Mouse (Mus musculus) MEL (cell line): ENCODE results near the gene Acot4. TPM values are rescaled to one million over a fixed set of nuclear protein-coding genes. Genes with fewer than 3 reads are reported as not detected.
A peak's percentile ranks its signal among the peaks of the same experiment; 100 is the strongest.

Experiments
- DNase-seq: peaks from one replicate; pipeline ENCODE4 v3.0.0; 2011; ENCODE audit warnings: low read depth, low spot score
- H3K27ac ChIP-seq: 2 replicates; pipeline ENCODE4 v1.5.1; 2012; ENCODE audit warnings: low read depth, mild to moderate bottlenecking, control low read depth, low read length, moderate library complexity; ENCODE audit not compliant: control insufficient read depth
- H3K27me3 ChIP-seq, 2 experiments: fragments of 150-350 bp in 1 of 2; sonication (generic) in 1 of 2; 2 replicates each; pipeline ENCODE4 v1.6.1; 2012; ENCODE audit warnings: low read length in 2 of 2, mild to moderate bottlenecking in 2 of 2, improper control_type of control experiment in 1 of 2, moderate library complexity in 1 of 2; ENCODE audit not compliant: insufficient read depth in 2 of 2, control insufficient read depth in 1 of 2
- H3K36me3 ChIP-seq, 2 experiments: 2 replicates each; pipeline ENCODE4 v1.6.1; 2012 to 2014; ENCODE audit warnings: low read length in 2 of 2, improper control_type of control experiment in 1 of 2, inconsistent platforms in 1 of 2, mild to moderate bottlenecking in 1 of 2; ENCODE audit not compliant: insufficient read depth in 2 of 2, control insufficient read depth in 1 of 2
- H3K4me1 ChIP-seq, 2 experiments: fragments of 150-350 bp in 1 of 2; sonication (generic) in 1 of 2; 2 replicates each; pipeline ENCODE4 v1.6.1; 2012; ENCODE audit warnings: low read length in 2 of 2, improper control_type of control experiment in 1 of 2, mild to moderate bottlenecking in 1 of 2; ENCODE audit not compliant: insufficient read depth in 2 of 2, control insufficient read depth in 1 of 2
- H3K4me3 ChIP-seq, 2 experiments: fragments of 150-350 bp in 1 of 2; sonication (generic) in 1 of 2; 2 replicates each; pipeline ENCODE4 v1.5.1; 2012; ENCODE audit warnings: low read depth in 2 of 2, low read length in 2 of 2, mild to moderate bottlenecking in 2 of 2, moderate library complexity in 2 of 2, control low read depth in 1 of 2, improper control_type of control experiment in 1 of 2; ENCODE audit not compliant: control insufficient read depth in 1 of 2, insufficient read depth in 1 of 2
- H3K79me2 ChIP-seq: 2 replicates; pipeline ENCODE4 v1.6.1; 2012; ENCODE audit warnings: mild to moderate bottlenecking, low read length, moderate library complexity; ENCODE audit not compliant: control insufficient read depth, poor library complexity, insufficient read depth
- H3K9ac ChIP-seq: 2 replicates; pipeline ENCODE4 v1.6.1; 2012; ENCODE audit warnings: low read depth, mild to moderate bottlenecking, control low read depth, low read length, moderate library complexity; ENCODE audit not compliant: control insufficient read depth, poor library complexity, severe bottlenecking
- H3K9me3 ChIP-seq: fragments of 150-350 bp; sonication (generic); replicated peaks from 2 replicates; pipeline ENCODE4 v1.6.1; 2012; ENCODE audit warnings: mild to moderate bottlenecking, low read length, improper control_type of control experiment, moderate library complexity; ENCODE audit not compliant: insufficient read depth
- BHLHE40 ChIP-seq: IDR thresholded peaks from 2 replicates; pipeline ENCODE4 v1.6.1; 2012; ENCODE audit warnings: low read depth, mild to moderate bottlenecking, inconsistent platforms, low read length, improper control_type of control experiment, borderline replicate concordance
- CHD1 ChIP-seq: IDR thresholded peaks from 2 replicates; pipeline ENCODE4 v1.6.1; 2012; ENCODE audit warnings: low read depth, mild to moderate bottlenecking, inconsistent platforms, low read length, improper control_type of control experiment
- CTCF ChIP-seq, 3 experiments: IDR thresholded peaks in 2 of 3; conservative IDR thresholded peaks in 1 of 3; 2 replicates each; pipeline ENCODE4 v1.5.1; 2011 to 2012; ENCODE audit warnings: low read length in 3 of 3, low read depth in 2 of 3, mild to moderate bottlenecking in 2 of 3, improper control_type of control experiment in 1 of 3, inconsistent platforms in 1 of 3, mixed read lengths in 1 of 3, moderate library complexity in 1 of 3; ENCODE audit not compliant: control insufficient read depth in 1 of 3, insufficient read depth in 1 of 3, poor library complexity in 1 of 3, severe bottlenecking in 1 of 3
- EP300 ChIP-seq, 2 experiments: IDR thresholded peaks; 2 replicates each; pipeline ENCODE4 v1.6.1; 2011; ENCODE audit warnings: improper control_type of control experiment in 2 of 2, low read length in 2 of 2, low read depth in 1 of 2, mild to moderate bottlenecking in 1 of 2
- GABPA ChIP-seq: IDR thresholded peaks from 2 replicates; pipeline ENCODE4 v1.6.1; 2012; ENCODE audit warnings: low read depth, mild to moderate bottlenecking, inconsistent platforms, low read length, improper control_type of control experiment, moderate library complexity
- GATA1 ChIP-seq: IDR thresholded peaks from 2 replicates; pipeline ENCODE4 v1.6.1; 2011; ENCODE audit warnings: low read depth, low read length, improper control_type of control experiment
- JUND ChIP-seq: IDR thresholded peaks from 2 replicates; pipeline ENCODE4 v1.6.1; 2011; ENCODE audit warnings: low read depth, mild to moderate bottlenecking, improper control_type of control experiment, low read length
- MAFK ChIP-seq: IDR thresholded peaks from 2 replicates; pipeline ENCODE4 v1.6.1; 2011; ENCODE audit warnings: low read depth, mild to moderate bottlenecking, low read length, improper control_type of control experiment, borderline replicate concordance
- MAX ChIP-seq: IDR thresholded peaks from 2 replicates; pipeline ENCODE4 v1.6.1; 2011; ENCODE audit warnings: low read length, improper control_type of control experiment
- MEF2A ChIP-seq: IDR thresholded peaks from 2 replicates; pipeline ENCODE4 v1.6.1; 2014; ENCODE audit warnings: low read depth, mild to moderate bottlenecking, inconsistent platforms, low read length, improper control_type of control experiment; ENCODE audit not compliant: poor library complexity, insufficient replicate concordance, severe bottlenecking; ENCODE audit errors: extremely low read depth
- MXI1 ChIP-seq: IDR thresholded peaks from 2 replicates; pipeline ENCODE4 v1.6.1; 2011; ENCODE audit warnings: mild to moderate bottlenecking, low read depth, low read length, improper control_type of control experiment
- MYB ChIP-seq: IDR thresholded peaks from 2 replicates; pipeline ENCODE4 v1.6.1; 2011; ENCODE audit warnings: mild to moderate bottlenecking, low read depth, low read length, improper control_type of control experiment
- NRF1 ChIP-seq: IDR thresholded peaks from 2 replicates; pipeline ENCODE4 v1.6.1; 2014; ENCODE audit warnings: low read depth, mild to moderate bottlenecking, inconsistent platforms, low read length, improper control_type of control experiment, moderate library complexity; ENCODE audit not compliant: poor library complexity, insufficient read depth, severe bottlenecking
- POLR2A ChIP-seq, 2 experiments: IDR thresholded peaks; 2 replicates each; pipeline ENCODE4 v1.6.1; 2011 to 2012; ENCODE audit warnings: low read length in 2 of 2, mild to moderate bottlenecking in 2 of 2, control low read depth in 1 of 2, improper control_type of control experiment in 1 of 2, low read depth in 1 of 2, moderate library complexity in 1 of 2; ENCODE audit not compliant: control insufficient read depth in 1 of 2, insufficient read depth in 1 of 2, poor library complexity in 1 of 2
- POLR2AphosphoS2 ChIP-seq: IDR thresholded peaks from 2 replicates; pipeline ENCODE4 v1.6.1; 2011; ENCODE audit warnings: low read length, improper control_type of control experiment
- RAD21 ChIP-seq: IDR thresholded peaks from 2 replicates; pipeline ENCODE4 v1.6.1; 2011; ENCODE audit warnings: mild to moderate bottlenecking, low read depth, low read length, improper control_type of control experiment
- SMC3 ChIP-seq: IDR thresholded peaks from 2 replicates; pipeline ENCODE4 v1.6.1; 2011; ENCODE audit warnings: low read depth, low read length, improper control_type of control experiment
- TAL1 ChIP-seq: IDR thresholded peaks from 2 replicates; pipeline ENCODE4 v1.6.1; 2012; ENCODE audit warnings: mild to moderate bottlenecking, inconsistent platforms, low read length, moderate library complexity, mixed read lengths
- TCF12 ChIP-seq: IDR thresholded peaks from 2 replicates; pipeline ENCODE4 v1.6.1; 2014; ENCODE audit warnings: low read depth, mild to moderate bottlenecking, inconsistent platforms, low read length, improper control_type of control experiment, moderate library complexity
- USF1 ChIP-seq: IDR thresholded peaks from 2 replicates; pipeline ENCODE4 v1.6.1; 2014; ENCODE audit warnings: low read depth, mild to moderate bottlenecking, inconsistent platforms, low read length, improper control_type of control experiment, moderate library complexity
- ZC3H11A ChIP-seq: IDR thresholded peaks from 2 replicates; pipeline ENCODE4 v1.6.1; 2012; ENCODE audit warnings: low read depth, mild to moderate bottlenecking, inconsistent platforms, low read length, improper control_type of control experiment
- ZNF384 ChIP-seq: IDR thresholded peaks from 2 replicates; pipeline ENCODE4 v1.6.1; 2012; ENCODE audit warnings: low read depth, mild to moderate bottlenecking, inconsistent platforms, low read length, improper control_type of control experiment
- polyA plus RNA-seq, 2 experiments: library from polyadenylated mRNA; stranded (reverse) in 1 of 2; unstranded in 1 of 2; fragments of >175 nt in 1 of 2; fragments of >200 nt in 1 of 2; gene quantifications; 2 replicates each; pipeline versions ENCODE4 v1.2.1 to v1.2.4; 2012; ENCODE audit warnings: low replicate concordance in 2 of 2, low read depth in 1 of 2; ENCODE audit not compliant: insufficient read length in 2 of 2, insufficient read depth in 1 of 2, missing spikeins in 1 of 2
- total RNA-seq: library from RNA; depleted of rRNA; stranded (reverse); fragments of 300-350 nt; gene quantifications from 2 replicates; pipeline ENCODE4 v1.2.3, GENCODE M21; 2012

The Acot4 gene
- total and polyA plus RNA-seq, 3 experiments: 0.08 TPM; not detected in 1

DNA sequence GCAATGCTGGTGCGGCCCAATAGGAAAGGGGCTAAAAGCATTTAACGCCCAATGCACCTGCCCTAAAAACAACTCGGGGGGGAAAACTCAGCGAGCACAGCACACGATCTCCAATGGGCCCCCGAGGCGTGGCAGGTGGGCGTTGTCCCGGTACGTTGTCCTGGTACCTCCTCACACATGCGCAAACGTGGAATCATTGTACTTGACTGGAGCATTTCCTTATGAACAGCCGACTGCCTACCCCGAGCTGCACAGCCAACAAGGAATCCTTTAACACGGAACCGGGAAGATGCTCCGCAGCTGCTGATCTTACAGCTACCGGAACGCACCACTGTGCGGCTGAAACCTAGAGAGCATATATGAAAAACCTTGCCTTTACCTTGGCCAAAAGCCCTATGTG is 24.2 kb downstream of the Acot4 start:
- TF ChIP-seq BHLHE40: no peak
- TF ChIP-seq RAD21: no peak
- TF ChIP-seq TCF12: no peak
- TF ChIP-seq MEF2A: no peak
- no peak for TF ChIP-seq POLR2A (IDR thresholded peaks at IDR 0.05; ENCODE audit: control insufficient read depth in 1 of 2, insufficient read depth in 1 of 2, low read depth in 1 of 2, low read length in 2 of 2, poor library complexity in 1 of 2)
- TF ChIP-seq POLR2AphosphoS2: no peak
- TF ChIP-seq SMC3: no peak
- TF ChIP-seq CHD1: no peak
- TF ChIP-seq USF1: no peak
- no peak for TF ChIP-seq TAL1
- no peak for TF ChIP-seq JUND
- no peak for TF ChIP-seq GABPA
- TF ChIP-seq MAX: no peak
- TF ChIP-seq MYB: no peak
- TF ChIP-seq MAFK: no peak
- no peak for TF ChIP-seq MXI1
- TF ChIP-seq, all 39 proteins: peak for 0
- no peak overlapping the region for H3K9ac ChIP-seq
- H3K27me3 ChIP-seq: no peaks in the 10 kb centered on the region
- DNase-seq: no peak
- H3K4me1 ChIP-seq: no peaks in the 10 kb centered on the region
- no peaks in the 10 kb centered on the region for H3K79me2 ChIP-seq
- no peaks in the 10 kb centered on the region for H3K36me3 ChIP-seq
- no peak overlapping the region for H3K4me3 ChIP-seq
- no peak overlapping the region for H3K27ac ChIP-seq
- no peaks in the 10 kb centered on the region for H3K9me3 ChIP-seq

DNA sequence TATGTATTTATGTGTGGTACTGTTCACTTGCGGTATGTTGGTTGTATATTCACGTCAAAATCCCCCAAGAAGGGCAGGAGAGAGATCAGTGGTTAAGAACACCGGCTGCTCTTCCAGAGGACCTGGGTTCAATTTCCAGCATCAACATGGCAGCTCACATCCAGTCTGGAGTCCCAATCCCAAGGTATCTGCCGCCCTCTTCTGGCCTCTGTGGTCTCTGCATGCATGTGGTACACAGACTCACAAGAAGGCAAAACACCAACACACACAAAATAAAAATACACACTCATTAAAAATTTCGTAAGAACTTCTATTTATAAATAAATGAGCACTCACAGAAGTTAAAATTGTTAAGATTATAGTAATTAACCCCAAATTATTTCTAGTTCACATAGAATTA is 25.0 kb downstream of the Acot4 start:
- no peak overlapping the region for H3K4me3 ChIP-seq
- TF ChIP-seq MYB (no peak), NRF1 (no peak), EP300 (IDR thresholded peaks at IDR 0.05; ENCODE audit: low read depth in 1 of 2, low read length in 2 of 2) (no peak), MXI1 (no peak), POLR2AphosphoS2 (no peak), SMC3 (peak; percentile 78), RAD21 (peak; percentile 85), ZNF384 (no peak), BHLHE40 (no peak), ZC3H11A (peak; percentile 74), USF1 (no peak), POLR2A (IDR thresholded peaks at IDR 0.05; ENCODE audit: control insufficient read depth in 1 of 2, insufficient read depth in 1 of 2, low read depth in 1 of 2, low read length in 2 of 2, poor library complexity in 1 of 2) (no peak), CTCF (IDR thresholded peaks at IDR 0.05 in 2 of 3, conservative IDR thresholded peaks at IDR 0.05 in 1 of 3; ENCODE audit: control insufficient read depth in 1 of 3, insufficient read depth in 1 of 3, low read depth in 2 of 3, low read length in 3 of 3, poor library complexity in 1 of 3, severe bottlenecking in 1 of 3) (peak; percentile 63 to 80 (median 80)), GATA1 (no peak)
- no peaks in the 10 kb centered on the region for H3K4me1 ChIP-seq

More for the DNA sequence above, 25.0 kb downstream of the Acot4 start:
- no peaks in the 10 kb centered on the region for H3K79me2 ChIP-seq
- no peak overlapping the region for H3K9ac ChIP-seq
- no peak overlapping the region for H3K27ac ChIP-seq
- H3K27me3 ChIP-seq: no peaks in the 10 kb centered on the region
- no peaks in the 10 kb centered on the region for H3K36me3 ChIP-seq
- H3K9me3 ChIP-seq: no peaks in the 10 kb centered on the region
- peak; percentile 69 for DNase-seq
